Mouse (Mus musculus) MEL (cell line): ENCODE measurements around the gene Sema6b. TPM values are rescaled to one million over a fixed set of nuclear protein-coding genes. Genes with fewer than 3 reads are reported as not detected.
"Not testable (repeated sequence)": the region's sequence is repeated elsewhere in the genome, so short reads cannot be mapped to it uniquely, and the experiment has no call there.

ENCODE experiments used
- DNase-seq: peaks from one replicate; pipeline ENCODE4 v3.0.0; 2011; ENCODE audit warnings: low read depth, low spot score
- H3K27ac ChIP-seq: 2 replicates; pipeline ENCODE4 v1.5.1; 2012; ENCODE audit warnings: low read depth, mild to moderate bottlenecking, control low read depth, low read length, moderate library complexity; ENCODE audit not compliant: control insufficient read depth
- H3K27me3 ChIP-seq, 2 experiments: fragments of 150-350 bp in 1 of 2; sonication (generic) in 1 of 2; 2 replicates each; pipeline ENCODE4 v1.6.1; 2012; ENCODE audit warnings: low read length in 2 of 2, mild to moderate bottlenecking in 2 of 2, improper control_type of control experiment in 1 of 2, moderate library complexity in 1 of 2; ENCODE audit not compliant: insufficient read depth in 2 of 2, control insufficient read depth in 1 of 2
- H3K36me3 ChIP-seq, 2 experiments: 2 replicates each; pipeline ENCODE4 v1.6.1; 2012 to 2014; ENCODE audit warnings: low read length in 2 of 2, improper control_type of control experiment in 1 of 2, inconsistent platforms in 1 of 2, mild to moderate bottlenecking in 1 of 2; ENCODE audit not compliant: insufficient read depth in 2 of 2, control insufficient read depth in 1 of 2
- H3K4me1 ChIP-seq, 2 experiments: fragments of 150-350 bp in 1 of 2; sonication (generic) in 1 of 2; 2 replicates each; pipeline ENCODE4 v1.6.1; 2012; ENCODE audit warnings: low read length in 2 of 2, improper control_type of control experiment in 1 of 2, mild to moderate bottlenecking in 1 of 2; ENCODE audit not compliant: insufficient read depth in 2 of 2, control insufficient read depth in 1 of 2
- H3K4me3 ChIP-seq, 2 experiments: fragments of 150-350 bp in 1 of 2; sonication (generic) in 1 of 2; 2 replicates each; pipeline ENCODE4 v1.5.1; 2012; ENCODE audit warnings: low read depth in 2 of 2, low read length in 2 of 2, mild to moderate bottlenecking in 2 of 2, moderate library complexity in 2 of 2, control low read depth in 1 of 2, improper control_type of control experiment in 1 of 2; ENCODE audit not compliant: control insufficient read depth in 1 of 2, insufficient read depth in 1 of 2
- H3K79me2 ChIP-seq: 2 replicates; pipeline ENCODE4 v1.6.1; 2012; ENCODE audit warnings: mild to moderate bottlenecking, low read length, moderate library complexity; ENCODE audit not compliant: control insufficient read depth, poor library complexity, insufficient read depth
- H3K9ac ChIP-seq: 2 replicates; pipeline ENCODE4 v1.6.1; 2012; ENCODE audit warnings: low read depth, mild to moderate bottlenecking, control low read depth, low read length, moderate library complexity; ENCODE audit not compliant: control insufficient read depth, poor library complexity, severe bottlenecking
- H3K9me3 ChIP-seq: fragments of 150-350 bp; sonication (generic); replicated peaks from 2 replicates; pipeline ENCODE4 v1.6.1; 2012; ENCODE audit warnings: mild to moderate bottlenecking, low read length, improper control_type of control experiment, moderate library complexity; ENCODE audit not compliant: insufficient read depth
- BHLHE40 ChIP-seq: IDR thresholded peaks from 2 replicates; pipeline ENCODE4 v1.6.1; 2012; ENCODE audit warnings: low read depth, mild to moderate bottlenecking, inconsistent platforms, low read length, improper control_type of control experiment, borderline replicate concordance
- CHD2 ChIP-seq: IDR thresholded peaks from 2 replicates; pipeline ENCODE4 v1.6.1; 2011; ENCODE audit warnings: low read length, improper control_type of control experiment
- CTCF ChIP-seq, 3 experiments: IDR thresholded peaks in 2 of 3; conservative IDR thresholded peaks in 1 of 3; 2 replicates each; pipeline ENCODE4 v1.5.1; 2011 to 2012; ENCODE audit warnings: low read length in 3 of 3, low read depth in 2 of 3, mild to moderate bottlenecking in 2 of 3, improper control_type of control experiment in 1 of 3, inconsistent platforms in 1 of 3, mixed read lengths in 1 of 3, moderate library complexity in 1 of 3; ENCODE audit not compliant: control insufficient read depth in 1 of 3, insufficient read depth in 1 of 3, poor library complexity in 1 of 3, severe bottlenecking in 1 of 3
- E2F4 ChIP-seq: IDR thresholded peaks from 2 replicates; pipeline ENCODE4 v1.6.1; 2011; ENCODE audit warnings: low read depth, low read length, improper control_type of control experiment, borderline replicate concordance
- ELF1 ChIP-seq: IDR thresholded peaks from 2 replicates; pipeline ENCODE4 v1.6.1; 2014; ENCODE audit warnings: low read depth, mild to moderate bottlenecking, inconsistent platforms, low read length, improper control_type of control experiment, moderate library complexity
- EP300 ChIP-seq, 2 experiments: IDR thresholded peaks; 2 replicates each; pipeline ENCODE4 v1.6.1; 2011; ENCODE audit warnings: improper control_type of control experiment in 2 of 2, low read length in 2 of 2, low read depth in 1 of 2, mild to moderate bottlenecking in 1 of 2
- ETS1 ChIP-seq: IDR thresholded peaks from 2 replicates; pipeline ENCODE4 v1.6.1; 2012; ENCODE audit warnings: low read depth, mild to moderate bottlenecking, inconsistent platforms, low read length, improper control_type of control experiment, moderate library complexity
- GATA1 ChIP-seq: IDR thresholded peaks from 2 replicates; pipeline ENCODE4 v1.6.1; 2011; ENCODE audit warnings: low read depth, low read length, improper control_type of control experiment
- HCFC1 ChIP-seq: IDR thresholded peaks from 2 replicates; pipeline ENCODE4 v1.6.1; 2012; ENCODE audit warnings: low read depth, mild to moderate bottlenecking, inconsistent platforms, low read length, improper control_type of control experiment, moderate library complexity
- KAT2A ChIP-seq: conservative IDR thresholded peaks from 2 replicates; pipeline ENCODE4 v1.6.1; 2012; ENCODE audit warnings: low read depth, low read length, improper control_type of control experiment, inconsistent platforms
- MAX ChIP-seq: IDR thresholded peaks from 2 replicates; pipeline ENCODE4 v1.6.1; 2011; ENCODE audit warnings: low read length, improper control_type of control experiment
- MAZ ChIP-seq: IDR thresholded peaks from 2 replicates; pipeline ENCODE4 v1.6.1; 2012; ENCODE audit warnings: low read depth, mild to moderate bottlenecking, inconsistent platforms, low read length, improper control_type of control experiment
- MXI1 ChIP-seq: IDR thresholded peaks from 2 replicates; pipeline ENCODE4 v1.6.1; 2011; ENCODE audit warnings: mild to moderate bottlenecking, low read depth, low read length, improper control_type of control experiment
- MYC ChIP-seq: IDR thresholded peaks from 2 replicates; pipeline ENCODE4 v1.6.1; 2011; ENCODE audit warnings: low read depth, mild to moderate bottlenecking, low read length, improper control_type of control experiment, moderate library complexity
- NELFE ChIP-seq: IDR thresholded peaks from 2 replicates; pipeline ENCODE4 v1.6.1; 2011; ENCODE audit warnings: low read depth, low read length, improper control_type of control experiment
- NRF1 ChIP-seq: IDR thresholded peaks from 2 replicates; pipeline ENCODE4 v1.6.1; 2014; ENCODE audit warnings: low read depth, mild to moderate bottlenecking, inconsistent platforms, low read length, improper control_type of control experiment, moderate library complexity; ENCODE audit not compliant: poor library complexity, insufficient read depth, severe bottlenecking
- POLR2A ChIP-seq, 2 experiments: IDR thresholded peaks; 2 replicates each; pipeline ENCODE4 v1.6.1; 2011 to 2012; ENCODE audit warnings: low read length in 2 of 2, mild to moderate bottlenecking in 2 of 2, control low read depth in 1 of 2, improper control_type of control experiment in 1 of 2, low read depth in 1 of 2, moderate library complexity in 1 of 2; ENCODE audit not compliant: control insufficient read depth in 1 of 2, insufficient read depth in 1 of 2, poor library complexity in 1 of 2
- POLR2AphosphoS2 ChIP-seq: IDR thresholded peaks from 2 replicates; pipeline ENCODE4 v1.6.1; 2011; ENCODE audit warnings: low read length, improper control_type of control experiment
- RAD21 ChIP-seq: IDR thresholded peaks from 2 replicates; pipeline ENCODE4 v1.6.1; 2011; ENCODE audit warnings: mild to moderate bottlenecking, low read depth, low read length, improper control_type of control experiment
- SIN3A ChIP-seq: IDR thresholded peaks from 2 replicates; pipeline ENCODE4 v1.6.1; 2012; ENCODE audit warnings: low read length, improper control_type of control experiment, inconsistent platforms
- SMC3 ChIP-seq: IDR thresholded peaks from 2 replicates; pipeline ENCODE4 v1.6.1; 2011; ENCODE audit warnings: low read depth, low read length, improper control_type of control experiment
- TBP ChIP-seq: IDR thresholded peaks from 2 replicates; pipeline ENCODE4 v1.8.0; 2011; ENCODE audit warnings: low read depth, low read length, improper control_type of control experiment
- TCF12 ChIP-seq: IDR thresholded peaks from 2 replicates; pipeline ENCODE4 v1.6.1; 2014; ENCODE audit warnings: low read depth, mild to moderate bottlenecking, inconsistent platforms, low read length, improper control_type of control experiment, moderate library complexity
- USF1 ChIP-seq: IDR thresholded peaks from 2 replicates; pipeline ENCODE4 v1.6.1; 2014; ENCODE audit warnings: low read depth, mild to moderate bottlenecking, inconsistent platforms, low read length, improper control_type of control experiment, moderate library complexity
- ZC3H11A ChIP-seq: IDR thresholded peaks from 2 replicates; pipeline ENCODE4 v1.6.1; 2012; ENCODE audit warnings: low read depth, mild to moderate bottlenecking, inconsistent platforms, low read length, improper control_type of control experiment
- ZMIZ1 ChIP-seq: IDR thresholded peaks from 2 replicates; pipeline ENCODE4 v1.6.1; 2012; ENCODE audit warnings: low read depth, mild to moderate bottlenecking, inconsistent platforms, low read length, improper control_type of control experiment, moderate library complexity
- polyA plus RNA-seq, 2 experiments: library from polyadenylated mRNA; stranded (reverse) in 1 of 2; unstranded in 1 of 2; fragments of >175 nt in 1 of 2; fragments of >200 nt in 1 of 2; gene quantifications; 2 replicates each; pipeline versions ENCODE4 v1.2.1 to v1.2.4; 2012; ENCODE audit warnings: low replicate concordance in 2 of 2, low read depth in 1 of 2; ENCODE audit not compliant: insufficient read length in 2 of 2, insufficient read depth in 1 of 2, missing spikeins in 1 of 2
- total RNA-seq: library from RNA; depleted of rRNA; stranded (reverse); fragments of 300-350 nt; gene quantifications from 2 replicates; pipeline ENCODE4 v1.2.3, GENCODE M21; 2012

Gene Sema6b
- total and polyA plus RNA-seq, 3 experiments: 7.7 to 16.8 TPM; not detected in 1

- no peak overlapping the region for H3K27ac ChIP-seq
- H3K9ac ChIP-seq: peak overlapping the region; percentile 82
- no peak for DNase-seq
- no peaks in the 10 kb centered on the region for H3K9me3 ChIP-seq
- peaks cover 0 to 19% of the 10 kb centered on the region in 2 experiments; a peak in 3 of 4 replicates for H3K4me1 ChIP-seq
- TF ChIP-seq RAD21: no peak
- no peak for TF ChIP-seq BHLHE40
- TF ChIP-seq MXI1: peak; percentile 59
- TF ChIP-seq ZC3H11A: no peak
- no peaks in the 10 kb centered on the region for H3K27me3 ChIP-seq
- peak overlapping the region; percentile 63 to 98 for H3K4me3 ChIP-seq
- peaks cover 0 to 10% of the 10 kb centered on the region in 2 experiments; a peak in 2 of 4 replicates for H3K36me3 ChIP-seq
- peaks cover 17% of the 10 kb centered on the region for H3K79me2 ChIP-seq
These were observed 60.2 kb downstream of the Sema6b start for GRCm38 (mm10) chr17:56079921-56080320.

GRCm38 (mm10) chr17:56078880-56079795 lies 61.0 kb downstream of the Sema6b start, which contains the start of gene Hdgfl2:
Hdgfl2 (plus strand) TSS chr17:56079634.
- peak; percentile 100 for DNase-seq
- TF ChIP-seq SMC3: no peak
- TF ChIP-seq RAD21: no peak
- no peak for TF ChIP-seq ETS1
- TF ChIP-seq MAX: peak; percentile 54
- TF ChIP-seq CTCF (IDR thresholded peaks at IDR 0.05 in 2 of 3, conservative IDR thresholded peaks at IDR 0.05 in 1 of 3; ENCODE audit: control insufficient read depth in 1 of 3, insufficient read depth in 1 of 3, low read depth in 2 of 3, low read length in 3 of 3, poor library complexity in 1 of 3, severe bottlenecking in 1 of 3): no peak
- TF ChIP-seq SIN3A: peak; percentile 77
- TF ChIP-seq ELF1: peak; percentile 78
- peak; percentile 44; the same call in 1 of the 2 replicates for TF ChIP-seq MAZ
- no peak for TF ChIP-seq EP300 (IDR thresholded peaks at IDR 0.05; ENCODE audit: low read depth in 1 of 2, low read length in 2 of 2)
- peak; percentile 78 for TF ChIP-seq HCFC1
- TF ChIP-seq POLR2A (IDR thresholded peaks at IDR 0.05; ENCODE audit: control insufficient read depth in 1 of 2, insufficient read depth in 1 of 2, low read depth in 1 of 2, low read length in 2 of 2, poor library complexity in 1 of 2): peak; percentile 93 to 96
- TF ChIP-seq GATA1: no peak
- TF ChIP-seq MYC: 0 out of 2 replicates have a peak, but pooled peaks have one; percentile 46
- peak; percentile 81 for TF ChIP-seq POLR2AphosphoS2
- TF ChIP-seq NELFE: peak; percentile 94
- TF ChIP-seq BHLHE40: peak; percentile 61; the same call in 1 of the 2 replicates
- peak; percentile 32; the same call in 1 of the 2 replicates for TF ChIP-seq KAT2A
- TF ChIP-seq TCF12: 0 out of 2 replicates have a peak, but pooled peaks have one; percentile 25
- TF ChIP-seq ZMIZ1: peak; percentile 95
- peak; percentile 95 for TF ChIP-seq E2F4
- TF ChIP-seq USF1: peak; percentile 3
- TF ChIP-seq TBP: peak; percentile 77
- TF ChIP-seq NRF1: peak; percentile 19; the same call in 1 of the 2 replicates
- peak; percentile 85 for TF ChIP-seq MXI1
- peak; percentile 56 for TF ChIP-seq CHD2
- Histone ChIP-seq H3K27me3 (no peaks in the 10 kb centered on the region), H3K4me3 (peak within 1 kb of the TSS; percentile 63 to 98), H3K36me3 (peaks cover 0 to 10% of the 10 kb centered on the region in 2 experiments; a peak in 2 of 4 replicates), H3K9ac (peak within 1 kb of the TSS; percentile 82), H3K4me1 (peaks cover 0 to 21% of the 10 kb centered on the region in 2 experiments; a peak in 3 of 4 replicates), H3K79me2 (peaks cover 19% of the 10 kb centered on the region), H3K9me3 (no peaks in the 10 kb centered on the region), H3K27ac (peak within 1 kb of the TSS; percentile 10; the same call in 1 of the 2 replicates)

GRCm38 (mm10) chr17:56078361-56078760 lies 61.8 kb downstream of the Sema6b start:
- H3K9me3 ChIP-seq, DNase-seq, H3K36me3 ChIP-seq, H3K27me3 ChIP-seq: not testable (repeated sequence)
- peaks cover 19% of the 10 kb centered on the region for H3K79me2 ChIP-seq
- H3K27ac ChIP-seq: peak overlapping the region; percentile 10; the same call in 1 of the 2 replicates
- peak overlapping the region; percentile 34 to 46 for H3K4me3 ChIP-seq
- peak overlapping the region; percentile 33; the same call in 1 of the 2 replicates for H3K9ac ChIP-seq
- H3K4me1 ChIP-seq: peaks cover 0 to 24% of the 10 kb centered on the region in 2 experiments; a peak in 3 of 4 replicates
